Mouse (Mus musculus): ENCODE results near the gene Smg6. TPM values are rescaled to one million over a fixed set of nuclear protein-coding genes. Genes with fewer than 3 reads are reported as not detected.

Gene Smg6
- polyA plus RNA-seq, 1 experiment: 25.3 TPM

DNA sequence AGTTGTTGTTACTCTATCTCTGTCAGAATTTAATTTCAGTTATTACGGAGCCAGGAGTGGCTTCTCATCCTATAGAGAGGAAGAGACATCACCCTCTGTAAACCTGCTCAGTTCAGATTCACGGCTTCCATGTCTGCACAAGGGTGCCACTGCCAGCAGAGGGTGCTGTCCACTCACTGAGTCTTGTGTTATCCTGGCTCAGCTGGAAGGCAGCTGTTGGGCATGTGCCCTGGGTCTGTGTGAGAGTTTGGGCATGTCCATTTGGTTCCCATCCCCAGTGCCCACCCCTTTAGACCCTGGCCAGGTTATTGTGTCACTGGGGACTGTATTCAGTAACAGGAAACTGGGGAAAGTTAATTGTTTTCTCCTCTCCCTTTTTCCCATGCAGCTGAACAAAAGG lies 55.8 kb downstream of the Smg6 start:
- no peak overlapping the region for H3K9ac ChIP-seq (ENCODE audit: low read depth, poor library complexity, severe bottlenecking)
- H3K9me3 ChIP-seq (replicated peaks; ENCODE audit: control insufficient read depth, insufficient read depth, low read length, poor library complexity, severe bottlenecking): no peaks in the 10 kb centered on the region
- H3K27me3 ChIP-seq (ENCODE audit: control insufficient read depth, insufficient read depth, low read length, poor library complexity, severe bottlenecking): no peaks in the 10 kb centered on the region
- no peak overlapping the region for H3K4me3 ChIP-seq (ENCODE audit: low read depth, low read length)
- H3K36me3 ChIP-seq (ENCODE audit: control insufficient read depth, insufficient read depth, low read length, poor library complexity, severe bottlenecking): no peaks in the 10 kb centered on the region; the same call in 1 of the 2 replicates
- H3K27ac ChIP-seq (ENCODE audit: insufficient read depth, low read length): no peak overlapping the region
- TF ChIP-seq POLR2A (IDR thresholded peaks at IDR 0.05; ENCODE audit: insufficient read depth, low read length) (no peak), EP300 (IDR thresholded peaks at IDR 0.05; ENCODE audit: insufficient read depth, low read depth, low read length) (0 out of 2 replicates have a peak, but pooled peaks have one; percentile 49), CTCF (IDR thresholded peaks at IDR 0.05; ENCODE audit: low read depth, low read length) (peak; percentile 99)
- H3K4me1 ChIP-seq (ENCODE audit: control insufficient read depth, insufficient read depth, low read length): no peaks in the 10 kb centered on the region

DNA sequence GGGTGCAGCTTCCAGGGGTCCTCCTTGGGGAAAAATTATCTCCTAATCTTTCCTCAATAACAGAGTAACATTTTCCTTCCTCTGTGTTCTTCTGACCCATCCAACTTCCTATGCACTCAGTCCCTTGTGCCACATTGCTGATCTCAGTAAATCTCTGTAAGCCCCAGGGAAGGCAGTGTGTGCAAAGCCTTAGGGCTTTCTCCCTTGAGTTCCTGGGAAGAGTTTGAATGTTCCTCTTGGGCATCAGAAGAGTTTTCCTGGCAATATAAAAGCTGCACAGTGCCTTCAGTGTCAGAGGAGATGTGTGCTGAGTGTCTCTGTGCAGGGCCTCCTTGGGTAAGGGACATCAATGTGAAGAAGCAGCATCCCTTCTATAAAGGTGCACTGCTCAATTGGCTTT lies 56.6 kb downstream of the Smg6 start:
- no peak overlapping the region for H3K9ac ChIP-seq (ENCODE audit: low read depth, poor library complexity, severe bottlenecking)
- H3K4me3 ChIP-seq (ENCODE audit: low read depth, low read length): no peak overlapping the region
- no peaks in the 10 kb centered on the region for H3K9me3 ChIP-seq (replicated peaks; ENCODE audit: control insufficient read depth, insufficient read depth, low read length, poor library complexity, severe bottlenecking)
- no peak overlapping the region for H3K27ac ChIP-seq (ENCODE audit: insufficient read depth, low read length)
- no peaks in the 10 kb centered on the region; the same call in 1 of the 2 replicates for H3K36me3 ChIP-seq (ENCODE audit: control insufficient read depth, insufficient read depth, low read length, poor library complexity, severe bottlenecking)
- no peak for TF ChIP-seq EP300 (IDR thresholded peaks at IDR 0.05; ENCODE audit: insufficient read depth, low read depth, low read length)
- TF ChIP-seq POLR2A (IDR thresholded peaks at IDR 0.05; ENCODE audit: insufficient read depth, low read length): no peak
- TF ChIP-seq CTCF (IDR thresholded peaks at IDR 0.05; ENCODE audit: low read depth, low read length): no peak
- H3K4me1 ChIP-seq (ENCODE audit: control insufficient read depth, insufficient read depth, low read length): no peaks in the 10 kb centered on the region
- H3K27me3 ChIP-seq (ENCODE audit: control insufficient read depth, insufficient read depth, low read length, poor library complexity, severe bottlenecking): no peaks in the 10 kb centered on the region

DNA sequence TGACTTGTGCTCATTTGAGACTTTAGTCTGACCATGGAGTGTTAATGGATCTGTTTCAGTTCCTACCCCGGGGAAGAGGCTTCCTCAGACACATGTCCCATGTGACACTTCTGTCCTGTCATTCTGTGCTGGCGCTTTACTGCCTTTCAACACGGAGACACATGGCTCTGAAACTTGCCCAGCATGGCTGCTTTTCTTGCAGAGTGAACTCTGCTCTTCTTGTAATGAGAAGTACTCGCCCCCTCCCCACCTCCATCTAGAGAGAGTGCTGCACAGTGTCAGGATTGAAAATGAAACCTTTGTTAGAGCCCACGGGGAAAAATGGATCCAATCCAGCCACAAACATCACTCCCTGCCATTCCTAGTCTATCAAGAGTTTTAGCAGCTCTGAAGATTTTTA lies 62.5 kb downstream of the Smg6 start:
- Histone ChIP-seq H3K9ac (ENCODE audit: low read depth, poor library complexity, severe bottlenecking) (no peak overlapping the region), H3K36me3 (ENCODE audit: control insufficient read depth, insufficient read depth, low read length, poor library complexity, severe bottlenecking) (peaks cover 9% of the 10 kb centered on the region), H3K27me3 (ENCODE audit: control insufficient read depth, insufficient read depth, low read length, poor library complexity, severe bottlenecking) (no peaks in the 10 kb centered on the region), H3K4me3 (ENCODE audit: low read depth, low read length) (no peak overlapping the region), H3K4me1 (ENCODE audit: control insufficient read depth, insufficient read depth, low read length) (no peaks in the 10 kb centered on the region), H3K9me3 (replicated peaks; ENCODE audit: control insufficient read depth, insufficient read depth, low read length, poor library complexity, severe bottlenecking) (no peaks in the 10 kb centered on the region), H3K27ac (ENCODE audit: insufficient read depth, low read length) (no peak overlapping the region)
- TF ChIP-seq POLR2A (IDR thresholded peaks at IDR 0.05; ENCODE audit: insufficient read depth, low read length): no peak
- no peak for TF ChIP-seq EP300 (IDR thresholded peaks at IDR 0.05; ENCODE audit: insufficient read depth, low read depth, low read length)
- no peak for TF ChIP-seq CTCF (IDR thresholded peaks at IDR 0.05; ENCODE audit: low read depth, low read length)

DNA sequence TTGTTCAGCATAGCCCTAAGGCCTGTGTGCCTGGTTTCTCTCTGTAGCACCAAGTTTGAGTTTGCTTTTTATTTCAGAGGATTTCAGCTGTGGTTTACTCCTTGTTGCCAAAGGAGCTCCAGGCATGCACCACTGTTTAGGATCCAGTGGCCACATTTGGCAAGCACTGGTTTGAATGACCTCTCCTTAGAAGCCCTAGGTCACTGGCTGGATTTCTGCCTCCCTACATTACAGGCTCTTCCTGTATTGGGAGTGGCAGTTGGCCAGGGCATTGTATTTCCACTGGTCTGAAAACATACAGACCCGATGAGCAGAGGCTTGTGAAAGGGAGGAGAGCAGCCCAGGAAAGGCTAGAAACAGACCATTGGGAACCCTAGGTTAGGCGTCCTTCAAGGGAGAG lies 63.4 kb downstream of the Smg6 start:
- H3K27ac ChIP-seq (ENCODE audit: insufficient read depth, low read length): no peak overlapping the region
- no peaks in the 10 kb centered on the region for H3K4me1 ChIP-seq (ENCODE audit: control insufficient read depth, insufficient read depth, low read length)
- peaks cover 9% of the 10 kb centered on the region for H3K36me3 ChIP-seq (ENCODE audit: control insufficient read depth, insufficient read depth, low read length, poor library complexity, severe bottlenecking)
- TF ChIP-seq EP300 (IDR thresholded peaks at IDR 0.05; ENCODE audit: insufficient read depth, low read depth, low read length) (no peak), POLR2A (IDR thresholded peaks at IDR 0.05; ENCODE audit: insufficient read depth, low read length) (no peak), CTCF (IDR thresholded peaks at IDR 0.05; ENCODE audit: low read depth, low read length) (no peak)
- H3K9ac ChIP-seq (ENCODE audit: low read depth, poor library complexity, severe bottlenecking): no peak overlapping the region
- H3K27me3 ChIP-seq (ENCODE audit: control insufficient read depth, insufficient read depth, low read length, poor library complexity, severe bottlenecking): no peaks in the 10 kb centered on the region
- H3K4me3 ChIP-seq (ENCODE audit: low read depth, low read length): no peak overlapping the region
- no peaks in the 10 kb centered on the region for H3K9me3 ChIP-seq (replicated peaks; ENCODE audit: control insufficient read depth, insufficient read depth, low read length, poor library complexity, severe bottlenecking)

DNA sequence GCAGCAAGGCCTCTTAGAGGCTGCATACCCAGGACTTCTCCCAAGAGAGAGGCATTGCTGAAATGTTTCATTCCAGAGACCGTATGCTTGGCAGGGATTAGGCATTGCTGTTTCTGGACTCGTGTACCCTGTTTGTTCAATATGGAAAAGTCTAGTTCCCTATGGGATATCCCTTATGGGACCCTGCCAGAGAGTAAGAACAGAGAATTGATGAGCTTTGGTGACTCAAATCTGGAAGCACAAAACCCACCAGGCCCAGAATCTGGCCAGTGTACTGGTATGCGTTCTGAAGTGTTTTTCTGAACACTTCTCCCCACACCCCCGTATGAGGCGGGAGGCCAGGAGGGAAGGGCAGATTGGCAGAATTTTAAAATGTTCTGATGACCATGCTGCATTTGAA lies 64.9 kb downstream of the Smg6 start:
- no peak overlapping the region for H3K4me3 ChIP-seq (ENCODE audit: low read depth, low read length)
- TF ChIP-seq POLR2A (IDR thresholded peaks at IDR 0.05; ENCODE audit: insufficient read depth, low read length) (no peak), CTCF (IDR thresholded peaks at IDR 0.05; ENCODE audit: low read depth, low read length) (no peak)

DNA sequence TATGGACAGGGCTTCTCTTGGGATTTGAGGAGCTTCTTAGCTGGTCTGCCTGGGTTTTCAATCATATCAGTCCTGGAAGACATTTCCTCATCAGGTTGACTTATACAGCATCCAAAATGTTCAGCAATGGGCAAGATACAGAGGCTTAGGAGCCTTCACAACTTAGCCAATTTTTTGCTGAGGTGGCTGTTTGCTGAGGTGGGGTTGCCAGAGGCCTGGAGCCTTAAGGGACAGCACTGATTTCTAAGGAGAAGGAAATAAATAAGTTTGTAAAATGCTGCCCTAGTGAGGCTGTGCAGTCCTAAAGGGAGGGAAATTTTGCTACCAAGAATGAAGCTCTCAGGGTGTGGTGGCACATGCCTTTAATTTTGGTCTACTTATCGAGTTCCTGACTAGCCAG lies 65.7 kb downstream of the Smg6 start:
- Histone ChIP-seq H3K36me3 (ENCODE audit: control insufficient read depth, insufficient read depth, low read length, poor library complexity, severe bottlenecking) (peaks cover 9% of the 10 kb centered on the region), H3K27ac (ENCODE audit: insufficient read depth, low read length) (no peak overlapping the region), H3K4me3 (ENCODE audit: low read depth, low read length) (no peak overlapping the region), H3K9ac (ENCODE audit: low read depth, poor library complexity, severe bottlenecking) (no peak overlapping the region), H3K9me3 (replicated peaks; ENCODE audit: control insufficient read depth, insufficient read depth, low read length, poor library complexity, severe bottlenecking) (no peaks in the 10 kb centered on the region), H3K4me1 (ENCODE audit: control insufficient read depth, insufficient read depth, low read length) (no peaks in the 10 kb centered on the region), H3K27me3 (ENCODE audit: control insufficient read depth, insufficient read depth, low read length, poor library complexity, severe bottlenecking) (no peaks in the 10 kb centered on the region)
- TF ChIP-seq CTCF (IDR thresholded peaks at IDR 0.05; ENCODE audit: low read depth, low read length) (no peak), EP300 (IDR thresholded peaks at IDR 0.05; ENCODE audit: insufficient read depth, low read depth, low read length) (no peak), POLR2A (IDR thresholded peaks at IDR 0.05; ENCODE audit: insufficient read depth, low read length) (no peak)

More for the DNA sequence above, 64.9 kb downstream of the Smg6 start:
- Histone ChIP-seq H3K27ac (ENCODE audit: insufficient read depth, low read length) (no peak overlapping the region), H3K9ac (ENCODE audit: low read depth, poor library complexity, severe bottlenecking) (no peak overlapping the region), H3K4me1 (ENCODE audit: control insufficient read depth, insufficient read depth, low read length) (no peaks in the 10 kb centered on the region), H3K27me3 (ENCODE audit: control insufficient read depth, insufficient read depth, low read length, poor library complexity, severe bottlenecking) (no peaks in the 10 kb centered on the region), H3K36me3 (ENCODE audit: control insufficient read depth, insufficient read depth, low read length, poor library complexity, severe bottlenecking) (peaks cover 9% of the 10 kb centered on the region), H3K9me3 (replicated peaks; ENCODE audit: control insufficient read depth, insufficient read depth, low read length, poor library complexity, severe bottlenecking) (no peaks in the 10 kb centered on the region)

All from ES-Bruce4 (cell line).